Mouse (Mus musculus) adrenal gland, adult 8-10 months (tissue): ENCODE data around the gene Per1. TPM values are rescaled to one million over a fixed set of nuclear protein-coding genes. Genes with fewer than 3 reads are reported as not detected.
A peak's percentile ranks its signal among the peaks of the same experiment; 100 is the strongest.

ENCODE experiments used
- DNase-seq: peaks from one replicate; pipeline ENCODE4 v3.0.0; 2022
- total RNA-seq, 4 experiments: library from RNA; stranded (reverse); gene quantifications; 2 replicates each; pipeline ENCODE4 v1.2.4; 2022

Gene Per1
- total RNA-seq, 4 experiments from 2014 or later, result 30.0 to 119 (median 51.6) TPM

GRCm38 (mm10) chr11:69064259-69065133 is 30.5 kb upstream of the Per1 start:
- DNase-seq, result no peak

GRCm38 (mm10) chr11:69065394-69065925 is 29.6 kb upstream of the Per1 start:
- no peak for DNase-seq

GRCm38 (mm10) chr11:69066163-69066861 is 28.7 kb upstream of the Per1 start:
- DNase-seq, result no peak

GRCm38 (mm10) chr11:69066956-69067355 is 28.1 kb upstream of the Per1 start:
- DNase-seq, result peak; percentile 86

- peak; percentile 53 for DNase-seq
Observed at GRCm38 (mm10) chr11:69067601-69068000, 27.4 kb upstream of the Per1 start.

- no peak for DNase-seq
Observed at GRCm38 (mm10) chr11:69070093-69070492, 24.9 kb upstream of the Per1 start.

- DNase-seq, result peak; percentile 91
Observed at GRCm38 (mm10) chr11:69070590-69071222, 24.3 kb upstream of the Per1 start, which contains the start of gene Tmem107. Gene Tmem107, plus strand, starts transcription at chr11:69070806.

- no peak for DNase-seq
Observed at GRCm38 (mm10) chr11:69071262-69071661, 23.8 kb upstream of the Per1 start.

- no peak for DNase-seq
Observed at GRCm38 (mm10) chr11:69072234-69072633, 22.8 kb upstream of the Per1 start.

- DNase-seq, result no peak
Observed at GRCm38 (mm10) chr11:69072666-69073064, 22.4 kb upstream of the Per1 start.

GRCm38 (mm10) chr11:69073065-69073888 is 21.7 kb upstream of the Per1 start:
- DNase-seq, result peak; percentile 79

- DNase-seq, result no peak
Observed at GRCm38 (mm10) chr11:69073951-69074775, 20.9 kb upstream of the Per1 start.

- DNase-seq, result no peak
Observed at GRCm38 (mm10) chr11:69074776-69075069, 20.3 kb upstream of the Per1 start.

GRCm38 (mm10) chr11:69075764-69076479 is 19.1 kb upstream of the Per1 start:
- DNase-seq, result no peak

GRCm38 (mm10) chr11:69076572-69076971 is 18.4 kb upstream of the Per1 start:
- peak; percentile 64 for DNase-seq

GRCm38 (mm10) chr11:69077316-69077715 is 17.7 kb upstream of the Per1 start:
- peak; percentile 41 for DNase-seq

- DNase-seq, result no peak
Observed at GRCm38 (mm10) chr11:69078041-69078440, 17.0 kb upstream of the Per1 start.

- no peak for DNase-seq
Observed at GRCm38 (mm10) chr11:69078805-69079438, 16.1 kb upstream of the Per1 start.

GRCm38 (mm10) chr11:69080102-69080854 is 14.7 kb upstream of the Per1 start:
- DNase-seq, result no peak
